Mouse (Mus musculus): Measurements from ENCODE around the gene Cilp2. TPM values are rescaled to one million over a fixed set of nuclear protein-coding genes. Genes with fewer than 3 reads are reported as not detected.
A peak's percentile ranks its signal among the peaks of the same experiment; 100 is the strongest.

Gene Cilp2
- polyA plus RNA-seq, 1 experiment from 2014 or later: 0.02 TPM

GRCm38 (mm10) chr8:69923986-69924385 is 36.5 kb upstream of the Cilp2 start:
- DNase-seq (no peak), ATAC-seq (no peak)
- WGBS (ENCODE audit: insufficient replicate concordance): 40% methylated on average over 1 of the region's 1 CpGs
- H3K27ac ChIP-seq (ENCODE audit: low read depth): no peak overlapping the region
- H3K4me1 ChIP-seq (ENCODE audit: insufficient read depth): peaks cover 49% of the 10 kb centered on the region
- H3K9ac ChIP-seq (replicated peaks): no peak overlapping the region
- H3K4me2 ChIP-seq (ENCODE audit: low read depth, low read length): 0 out of 2 replicates have a peak overlapping the region, but pooled peaks have one; percentile 6
- H3K9me3 ChIP-seq (ENCODE audit: low read length): no peaks in the 10 kb centered on the region
- no peaks in the 10 kb centered on the region for H3K27me3 ChIP-seq (ENCODE audit: insufficient read depth, low read length)
- no peak overlapping the region for H3K4me3 ChIP-seq (ENCODE audit: low read depth, low read length)
- TF ChIP-seq CTCF (IDR thresholded peaks at IDR 0.05; ENCODE audit: low read depth) (no peak), EP300 (IDR thresholded peaks at IDR 0.05; ENCODE audit: low read depth) (no peak)
- peaks cover 12% of the 10 kb centered on the region; the same call in 1 of the 2 replicates for H3K36me3 ChIP-seq (replicated peaks; ENCODE audit: insufficient read depth, low read length)

GRCm38 (mm10) chr8:69921141-69921540 is 33.7 kb upstream of the Cilp2 start:
- peaks cover 19% of the 10 kb centered on the region for H3K36me3 ChIP-seq (replicated peaks; ENCODE audit: insufficient read depth, low read length)
- H3K9ac ChIP-seq (replicated peaks): 0 out of 2 replicates have a peak overlapping the region, but pooled peaks have one; percentile 22
- DNase-seq (no peak), ATAC-seq (peak; percentile 52)
- H3K9me3 ChIP-seq (ENCODE audit: low read length): no peaks in the 10 kb centered on the region
- TF ChIP-seq CTCF (IDR thresholded peaks at IDR 0.05; ENCODE audit: low read depth) (no peak), EP300 (IDR thresholded peaks at IDR 0.05; ENCODE audit: low read depth) (no peak)
- H3K4me2 ChIP-seq (ENCODE audit: low read depth, low read length): peak overlapping the region; percentile 64
- no peak overlapping the region for H3K4me3 ChIP-seq (ENCODE audit: low read depth, low read length)
- no peaks in the 10 kb centered on the region for H3K27me3 ChIP-seq (ENCODE audit: insufficient read depth, low read length)
- 88% methylated on average over 2 of the region's 2 CpGs for WGBS (ENCODE audit: insufficient replicate concordance)
- peak overlapping the region; percentile 88 for H3K27ac ChIP-seq (ENCODE audit: low read depth)
- H3K4me1 ChIP-seq (ENCODE audit: insufficient read depth): peaks cover 50% of the 10 kb centered on the region

- Histone ChIP-seq H3K9ac (replicated peaks) (peak overlapping the region; percentile 30; the same call in 1 of the 2 replicates), H3K4me3 (ENCODE audit: low read depth, low read length) (no peak overlapping the region), H3K4me1 (ENCODE audit: insufficient read depth) (peaks cover 50% of the 10 kb centered on the region), H3K4me2 (ENCODE audit: low read depth, low read length) (peak overlapping the region; percentile 64), H3K27me3 (ENCODE audit: insufficient read depth, low read length) (no peaks in the 10 kb centered on the region), H3K9me3 (ENCODE audit: low read length) (no peaks in the 10 kb centered on the region), H3K27ac (ENCODE audit: low read depth) (peak overlapping the region; percentile 88), H3K36me3 (replicated peaks; ENCODE audit: insufficient read depth, low read length) (peaks cover 30% of the 10 kb centered on the region)
- DNase-seq (peak; percentile 85), ATAC-seq (peak; percentile 84)
- WGBS (ENCODE audit: insufficient replicate concordance): 28% methylated on average over 11 of the region's 11 CpGs
- TF ChIP-seq CTCF (IDR thresholded peaks at IDR 0.05; ENCODE audit: low read depth) (no peak), EP300 (IDR thresholded peaks at IDR 0.05; ENCODE audit: low read depth) (peak; percentile 79)
Measured at GRCm38 (mm10) chr8:69919876-69920662, 32.6 kb upstream of the Cilp2 start.

GRCm38 (mm10) chr8:69919010-69919409 is 31.5 kb upstream of the Cilp2 start:
- H3K4me3 ChIP-seq (ENCODE audit: low read depth, low read length): no peak overlapping the region
- peaks cover 46% of the 10 kb centered on the region for H3K4me1 ChIP-seq (ENCODE audit: insufficient read depth)
- ATAC-seq (peak; percentile 36), DNase-seq (peak; percentile 79)
- 50% methylated on average over 1 of the region's 1 CpGs for WGBS (ENCODE audit: insufficient replicate concordance)
- no peaks in the 10 kb centered on the region for H3K9me3 ChIP-seq (ENCODE audit: low read length)
- TF ChIP-seq EP300 (IDR thresholded peaks at IDR 0.05; ENCODE audit: low read depth) (no peak), CTCF (IDR thresholded peaks at IDR 0.05; ENCODE audit: low read depth) (peak; percentile 96)
- H3K9ac ChIP-seq (replicated peaks): no peak overlapping the region
- H3K4me2 ChIP-seq (ENCODE audit: low read depth, low read length): no peak overlapping the region
- no peak overlapping the region for H3K27ac ChIP-seq (ENCODE audit: low read depth)
- no peaks in the 10 kb centered on the region for H3K27me3 ChIP-seq (ENCODE audit: insufficient read depth, low read length)
- H3K36me3 ChIP-seq (replicated peaks; ENCODE audit: insufficient read depth, low read length): peaks cover 40% of the 10 kb centered on the region

- no peak overlapping the region for H3K27ac ChIP-seq (ENCODE audit: low read depth)
- H3K36me3 ChIP-seq (replicated peaks; ENCODE audit: insufficient read depth, low read length): peaks cover 45% of the 10 kb centered on the region
- no peaks in the 10 kb centered on the region for H3K9me3 ChIP-seq (ENCODE audit: low read length)
- no peak overlapping the region for H3K9ac ChIP-seq (replicated peaks)
- no peak for ATAC-seq
- H3K4me3 ChIP-seq (ENCODE audit: low read depth, low read length): no peak overlapping the region
- H3K4me2 ChIP-seq (ENCODE audit: low read depth, low read length): no peak overlapping the region
- TF ChIP-seq EP300 (IDR thresholded peaks at IDR 0.05; ENCODE audit: low read depth) (no peak), CTCF (IDR thresholded peaks at IDR 0.05; ENCODE audit: low read depth) (no peak)
- H3K27me3 ChIP-seq (ENCODE audit: insufficient read depth, low read length): no peaks in the 10 kb centered on the region
- no peak for DNase-seq
- H3K4me1 ChIP-seq (ENCODE audit: insufficient read depth): peaks cover 41% of the 10 kb centered on the region
Measured at GRCm38 (mm10) chr8:69918506-69918905, 31.0 kb upstream of the Cilp2 start.

GRCm38 (mm10) chr8:69915748-69916147 is 28.3 kb upstream of the Cilp2 start:
- Histone ChIP-seq H3K4me2 (ENCODE audit: low read depth, low read length) (no peak overlapping the region), H3K27ac (ENCODE audit: low read depth) (no peak overlapping the region), H3K4me1 (ENCODE audit: insufficient read depth) (peaks cover 18% of the 10 kb centered on the region), H3K9me3 (ENCODE audit: low read length) (no peaks in the 10 kb centered on the region), H3K36me3 (replicated peaks; ENCODE audit: insufficient read depth, low read length) (peaks cover 71% of the 10 kb centered on the region), H3K9ac (replicated peaks) (no peak overlapping the region), H3K27me3 (ENCODE audit: insufficient read depth, low read length) (no peaks in the 10 kb centered on the region), H3K4me3 (ENCODE audit: low read depth, low read length) (no peak overlapping the region)
- WGBS (ENCODE audit: insufficient replicate concordance): 79% methylated on average over 5 of the region's 5 CpGs
- no peak for DNase-seq
- no peak for ATAC-seq
- no peak for TF ChIP-seq EP300 (IDR thresholded peaks at IDR 0.05; ENCODE audit: low read depth)
- peak; percentile 17; the same call in 1 of the 2 replicates for TF ChIP-seq CTCF (IDR thresholded peaks at IDR 0.05; ENCODE audit: low read depth)

Measured in liver, postnatal 0 days (tissue).